Mouse (Mus musculus) testis, adult 2 months (tissue): ENCODE data around the gene Tkt. TPM values are rescaled to one million over a fixed set of nuclear protein-coding genes. Genes with fewer than 3 reads are reported as not detected.
"Not testable (repeated sequence)": the region's sequence is repeated elsewhere in the genome, so short reads cannot be mapped to it uniquely, and the experiment has no call there.

Experiments
- H3K27ac ChIP-seq: fragments of 200-500 bp; 2 replicates; pipeline ENCODE4 v1.5.1; 2012; ENCODE audit warnings: low read depth, low read length; ENCODE audit not compliant: control insufficient read depth, insufficient read depth
- H3K27me3 ChIP-seq: fragments of 200-500 bp; 2 replicates; pipeline ENCODE4 v1.6.1; 2012; ENCODE audit warnings: mild to moderate bottlenecking, low read length, moderate library complexity; ENCODE audit not compliant: control insufficient read depth, insufficient read depth
- H3K36me3 ChIP-seq: fragments of 200-500 bp; 2 replicates; pipeline ENCODE4 v1.6.1; 2012; ENCODE audit warnings: mild to moderate bottlenecking, low read length; ENCODE audit not compliant: control insufficient read depth, insufficient read depth
- H3K4me1 ChIP-seq: fragments of 200-500 bp; 2 replicates; pipeline ENCODE4 v1.6.1; 2012; ENCODE audit warnings: low read length; ENCODE audit not compliant: control insufficient read depth, insufficient read depth
- H3K4me3 ChIP-seq: fragments of 200-500 bp; 2 replicates; pipeline ENCODE4 v1.5.1; 2012; ENCODE audit warnings: low read depth, mild to moderate bottlenecking, low read length, moderate library complexity, mixed read lengths; ENCODE audit not compliant: control insufficient read depth
- CTCF ChIP-seq: fragments of 200-500 bp; IDR thresholded peaks from 2 replicates; pipeline ENCODE4 v1.5.1; 2012; ENCODE audit warnings: low read depth, mild to moderate bottlenecking, inconsistent platforms, low read length, moderate library complexity; ENCODE audit not compliant: control insufficient read depth, insufficient read depth, insufficient replicate concordance
- POLR2A ChIP-seq: fragments of 200-500 bp; IDR thresholded peaks from 2 replicates; pipeline ENCODE4 v1.6.1; 2012; ENCODE audit warnings: low read depth, mild to moderate bottlenecking, inconsistent platforms, low read length, moderate library complexity; ENCODE audit not compliant: control insufficient read depth
- polyA plus RNA-seq: library from polyadenylated mRNA; depleted of rRNA; stranded (reverse); fragments of >200 nt; gene quantifications from 2 replicates; pipeline ENCODE4 v1.2.3, GENCODE M21; 2012

Tkt gene
- polyA plus RNA-seq, 1 experiment, result 12.4 TPM

- Histone ChIP-seq H3K4me1 (no peaks in the 10 kb centered on the region), H3K27ac (peak overlapping the region; percentile 53; the same call in 1 of the 2 replicates)
Measured at GRCm38 (mm10) chr14:30541541-30541940, 6.6 kb upstream of the Tkt start.

GRCm38 (mm10) chr14:30543331-30543730, 4.8 kb upstream of the Tkt start:
- not testable (repeated sequence) for H3K36me3 ChIP-seq, H3K4me3 ChIP-seq, H3K27ac ChIP-seq, H3K4me1 ChIP-seq, H3K27me3 ChIP-seq

More at GRCm38 (mm10) chr14:30541541-30541940, 6.6 kb upstream of the Tkt start:
- Histone ChIP-seq H3K36me3 (no peaks in the 10 kb centered on the region), H3K27me3 (no peaks in the 10 kb centered on the region), H3K4me3 (no peak overlapping the region)
- TF ChIP-seq POLR2A (no peak), CTCF (no peak)

GRCm38 (mm10) chr14:30548965-30549776, 1.0 kb downstream of the Tkt start:
- TF ChIP-seq POLR2A (no peak; the same call in 1 of the 2 replicates), CTCF (no peak)
- Histone ChIP-seq H3K36me3 (no peaks in the 10 kb centered on the region), H3K27me3 (no peaks in the 10 kb centered on the region), H3K27ac (no peak overlapping the region; the same call in 1 of the 2 replicates), H3K4me1 (peaks cover 15% of the 10 kb centered on the region), H3K4me3 (peak overlapping the region; percentile 84)

GRCm38 (mm10) chr14:30549777-30550149, 1.6 kb downstream of the Tkt start:
- Histone ChIP-seq H3K27me3 (no peaks in the 10 kb centered on the region), H3K4me3 (peak overlapping the region; percentile 84), H3K36me3 (no peaks in the 10 kb centered on the region), H3K27ac (no peak overlapping the region), H3K4me1 (peaks cover 15% of the 10 kb centered on the region)
- no peak for TF ChIP-seq CTCF

- Histone ChIP-seq H3K4me1 (peaks cover 15% of the 10 kb centered on the region), H3K27me3 (no peaks in the 10 kb centered on the region), H3K36me3 (no peaks in the 10 kb centered on the region), H3K27ac (no peak overlapping the region), H3K4me3 (no peak overlapping the region)
- TF ChIP-seq CTCF (no peak), POLR2A (no peak)
Measured at GRCm38 (mm10) chr14:30550232-30551070, 2.3 kb downstream of the Tkt start.

- peaks cover 15% of the 10 kb centered on the region for H3K4me1 ChIP-seq
- no peaks in the 10 kb centered on the region for H3K36me3 ChIP-seq
- no peaks in the 10 kb centered on the region for H3K27me3 ChIP-seq
- H3K27ac ChIP-seq, result no peak overlapping the region
- no peak overlapping the region for H3K4me3 ChIP-seq
- TF ChIP-seq POLR2A (no peak), CTCF (no peak)
Measured at GRCm38 (mm10) chr14:30551509-30551908, 3.4 kb downstream of the Tkt start.

- H3K4me1 ChIP-seq, result peaks cover 15% of the 10 kb centered on the region
- TF ChIP-seq CTCF (no peak), POLR2A (no peak)
- no peaks in the 10 kb centered on the region for H3K27me3 ChIP-seq
- H3K36me3 ChIP-seq, result no peaks in the 10 kb centered on the region
- no peak overlapping the region for H3K4me3 ChIP-seq
- no peak overlapping the region for H3K27ac ChIP-seq
Measured at GRCm38 (mm10) chr14:30551981-30552380, 3.8 kb downstream of the Tkt start.

GRCm38 (mm10) chr14:30553185-30553584, 5.0 kb downstream of the Tkt start:
- H3K27me3 ChIP-seq, result no peaks in the 10 kb centered on the region
- no peak overlapping the region for H3K27ac ChIP-seq
- H3K4me1 ChIP-seq, result peaks cover 12% of the 10 kb centered on the region
- no peak overlapping the region for H3K4me3 ChIP-seq
- no peaks in the 10 kb centered on the region for H3K36me3 ChIP-seq
- TF ChIP-seq POLR2A (no peak), CTCF (no peak)
